Mouse (Mus musculus) thymus, postnatal 0 days (tissue): ENCODE data around the gene Osbpl8. TPM values are rescaled to one million over a fixed set of nuclear protein-coding genes. Genes with fewer than 3 reads are reported as not detected.

Experiments used
- DNase-seq: peaks from one replicate; pipeline ENCODE4 v3.0.0-alpha.2; 2015; ENCODE audit warnings: low spot score
- polyA plus RNA-seq: library from polyadenylated mRNA; unstranded; fragments of >200 nt; fragmentation: Nextera tagmentation; extraction: Ambion mirVana; gene quantifications from 2 replicates; pipeline ENCODE4 v1.2.1, GENCODE M21; 2015

Gene Osbpl8
- polyA plus RNA-seq, 1 experiment from 2014 or later = 35.3 TPM

GRCm38 (mm10) chr10:111233476-111234130 lies 69.1 kb downstream of the Osbpl8 start:
- DNase-seq = no peak

GRCm38 (mm10) chr10:111234450-111235288 lies 70.1 kb downstream of the Osbpl8 start:
- no peak for DNase-seq

- no peak for DNase-seq
Observed at GRCm38 (mm10) chr10:111235289-111235570, 70.7 kb downstream of the Osbpl8 start.

GRCm38 (mm10) chr10:111237434-111237833 lies 72.9 kb downstream of the Osbpl8 start:
- DNase-seq = no peak

- no peak for DNase-seq
Observed at GRCm38 (mm10) chr10:111242677-111243076, 78.1 kb downstream of the Osbpl8 start.

- no peak for DNase-seq
Observed at GRCm38 (mm10) chr10:111247609-111248008, 83.1 kb downstream of the Osbpl8 start.

DNA sequence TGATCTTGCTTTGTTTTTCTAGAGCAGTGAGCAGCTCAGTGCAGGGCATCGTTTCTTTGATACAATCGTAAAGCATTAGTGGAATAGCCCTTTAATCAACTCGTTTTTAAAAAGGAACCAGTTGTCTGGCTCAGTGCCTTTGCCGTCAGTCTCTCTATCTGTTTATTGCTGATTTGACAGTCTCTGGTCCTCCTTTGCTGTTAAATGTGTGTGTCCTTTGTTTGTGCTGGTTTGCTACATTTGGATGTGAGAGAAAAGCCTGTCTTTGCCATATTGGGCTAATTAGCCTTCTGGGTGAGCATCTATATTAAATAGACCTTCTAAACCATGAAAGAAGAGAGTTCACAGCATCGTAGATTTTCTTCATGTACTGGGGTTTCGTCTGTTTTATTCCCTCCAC lies 83.6 kb downstream of the Osbpl8 start:
- no peak for DNase-seq

DNA sequence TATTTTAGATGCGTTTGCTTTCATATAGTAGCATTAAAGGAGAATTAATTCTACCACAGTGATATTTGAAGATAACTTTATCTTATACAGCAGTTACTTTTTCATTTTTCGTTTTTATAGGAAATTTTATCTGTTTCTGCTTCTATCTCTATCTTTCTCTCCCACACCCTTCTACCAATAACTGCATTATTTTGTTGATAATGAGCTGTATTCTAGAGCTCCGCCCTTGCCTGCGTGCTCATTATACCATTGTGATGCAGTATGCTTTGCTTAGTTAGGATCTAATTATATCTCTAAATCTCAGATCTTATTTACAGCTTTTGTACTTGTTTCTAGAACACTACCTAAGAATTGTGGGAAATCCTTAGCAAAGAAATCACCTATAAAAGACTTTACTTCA lies 85.6 kb downstream of the Osbpl8 start:
- no peak for DNase-seq

- DNase-seq = no peak
Observed at GRCm38 (mm10) chr10:111251666-111252065, 87.1 kb downstream of the Osbpl8 start.

- no peak for DNase-seq
Observed at GRCm38 (mm10) chr10:111255228-111255627, 90.7 kb downstream of the Osbpl8 start.

DNA sequence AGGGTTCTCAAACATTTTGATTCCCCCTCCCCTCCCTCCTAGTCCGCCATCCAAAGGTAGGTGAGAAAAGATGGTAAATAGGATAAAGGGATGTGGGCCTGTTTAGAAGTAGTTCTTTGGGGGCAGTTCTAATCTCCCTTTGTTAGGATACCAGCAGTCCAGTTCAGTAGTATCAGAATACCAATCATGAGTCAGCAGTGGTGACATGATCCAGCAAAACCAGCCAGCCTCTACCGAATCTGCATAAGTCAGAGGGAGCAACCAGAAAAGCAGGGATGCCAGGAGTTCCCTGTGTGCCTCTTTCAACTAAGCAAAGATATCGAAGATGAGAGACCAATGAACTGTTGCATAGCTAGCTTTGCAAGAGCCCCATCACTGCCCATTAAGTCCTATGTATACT lies 91.6 kb downstream of the Osbpl8 start:
- no peak for DNase-seq

- no peak for DNase-seq
Observed at GRCm38 (mm10) chr10:111257358-111257757, 92.8 kb downstream of the Osbpl8 start.

- DNase-seq = no peak
Observed at GRCm38 (mm10) chr10:111258256-111258655, 93.7 kb downstream of the Osbpl8 start.

DNA sequence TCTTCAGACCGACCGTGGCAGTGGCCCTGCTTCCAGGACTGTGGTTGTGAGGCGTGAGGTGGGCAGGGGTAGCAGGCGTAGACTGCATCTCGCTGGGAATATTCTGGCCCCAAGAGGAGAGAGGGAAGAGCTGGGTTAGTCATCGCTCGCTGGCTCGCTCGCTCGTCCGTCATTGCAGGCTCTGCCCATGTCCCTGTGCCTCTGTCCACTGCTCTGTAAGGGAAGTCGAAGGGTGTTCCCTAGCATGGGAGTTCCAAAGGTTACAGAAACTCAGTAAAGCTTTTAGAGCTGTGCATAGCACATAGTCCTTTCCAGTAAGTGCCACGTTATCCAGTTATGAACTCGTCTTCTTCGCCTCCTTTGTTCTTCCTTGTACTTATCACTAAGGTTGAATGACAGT lies 107.1 kb downstream of the Osbpl8 start:
- DNase-seq = no peak

- no peak for DNase-seq
Observed at GRCm38 (mm10) chr10:111272905-111273304, 108.4 kb downstream of the Osbpl8 start.

DNA sequence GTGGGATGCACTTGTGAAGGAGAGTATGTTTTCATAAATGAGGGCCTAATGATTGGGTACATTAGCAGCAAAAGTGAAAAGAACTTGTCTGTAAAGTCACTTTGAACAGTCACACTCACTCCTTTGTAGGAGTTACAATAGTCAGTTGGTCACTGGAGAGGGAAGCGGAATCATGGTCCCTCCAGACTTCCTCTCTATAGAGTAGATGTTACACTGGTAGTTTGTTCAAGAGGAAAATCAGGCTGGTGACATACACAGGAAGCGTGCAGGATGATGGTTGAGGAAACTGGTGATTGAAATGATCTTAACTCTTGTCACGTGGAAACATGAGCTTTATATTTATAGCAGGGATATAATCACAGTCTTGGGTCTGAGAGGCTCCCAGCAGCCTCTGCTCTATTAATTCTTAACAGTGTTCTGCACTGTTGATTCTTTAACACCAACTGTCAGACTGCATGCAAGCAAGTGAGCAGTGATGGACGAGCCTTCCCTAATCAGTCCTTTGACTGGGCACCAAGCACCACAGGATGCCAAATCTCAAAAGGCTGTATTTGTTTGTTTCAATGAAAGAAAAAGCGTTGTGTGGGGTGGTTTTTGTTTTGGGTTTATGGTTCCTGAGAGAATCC lies 109.0 kb downstream of the Osbpl8 start:
- DNase-seq = no peak

DNA sequence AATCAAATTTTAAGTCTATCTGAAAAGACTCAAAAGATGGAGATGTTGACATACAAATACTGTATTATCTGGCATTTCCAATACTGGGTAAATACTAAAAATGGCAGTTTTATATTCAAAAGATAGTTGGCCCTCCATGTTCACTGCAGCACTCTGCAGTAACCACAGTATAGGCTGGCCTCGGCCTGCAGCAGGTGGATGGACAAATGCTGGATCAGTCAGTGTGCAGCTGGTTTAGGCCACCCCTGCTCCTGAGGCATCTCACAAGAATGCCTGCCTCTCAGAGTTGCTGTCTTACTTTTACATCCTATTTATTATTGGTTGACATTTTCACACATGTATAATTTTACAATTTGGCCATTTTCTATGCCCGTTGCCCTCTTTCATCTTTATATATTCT lies 111.3 kb downstream of the Osbpl8 start:
- no peak for DNase-seq

DNA sequence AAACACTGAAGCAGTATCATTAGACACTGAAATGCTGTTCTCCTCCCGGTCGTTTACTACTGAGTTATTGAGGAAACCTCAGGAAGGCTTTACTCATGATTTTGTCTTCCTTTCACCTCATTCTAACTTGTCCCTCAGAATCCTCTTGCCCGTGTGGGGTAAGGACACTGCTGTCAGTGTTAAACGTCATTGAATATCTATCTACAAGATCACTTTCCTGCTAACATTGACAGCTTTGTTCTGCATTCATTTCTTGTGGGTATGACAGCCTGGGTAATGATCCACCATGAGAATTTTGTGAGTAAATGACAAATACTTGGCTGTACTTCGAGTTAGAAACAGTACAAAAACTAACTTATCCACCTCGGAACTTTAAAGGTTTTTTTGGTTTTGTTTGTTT lies 133.1 kb downstream of the Osbpl8 start:
- peak; percentile 3 for DNase-seq

DNA sequence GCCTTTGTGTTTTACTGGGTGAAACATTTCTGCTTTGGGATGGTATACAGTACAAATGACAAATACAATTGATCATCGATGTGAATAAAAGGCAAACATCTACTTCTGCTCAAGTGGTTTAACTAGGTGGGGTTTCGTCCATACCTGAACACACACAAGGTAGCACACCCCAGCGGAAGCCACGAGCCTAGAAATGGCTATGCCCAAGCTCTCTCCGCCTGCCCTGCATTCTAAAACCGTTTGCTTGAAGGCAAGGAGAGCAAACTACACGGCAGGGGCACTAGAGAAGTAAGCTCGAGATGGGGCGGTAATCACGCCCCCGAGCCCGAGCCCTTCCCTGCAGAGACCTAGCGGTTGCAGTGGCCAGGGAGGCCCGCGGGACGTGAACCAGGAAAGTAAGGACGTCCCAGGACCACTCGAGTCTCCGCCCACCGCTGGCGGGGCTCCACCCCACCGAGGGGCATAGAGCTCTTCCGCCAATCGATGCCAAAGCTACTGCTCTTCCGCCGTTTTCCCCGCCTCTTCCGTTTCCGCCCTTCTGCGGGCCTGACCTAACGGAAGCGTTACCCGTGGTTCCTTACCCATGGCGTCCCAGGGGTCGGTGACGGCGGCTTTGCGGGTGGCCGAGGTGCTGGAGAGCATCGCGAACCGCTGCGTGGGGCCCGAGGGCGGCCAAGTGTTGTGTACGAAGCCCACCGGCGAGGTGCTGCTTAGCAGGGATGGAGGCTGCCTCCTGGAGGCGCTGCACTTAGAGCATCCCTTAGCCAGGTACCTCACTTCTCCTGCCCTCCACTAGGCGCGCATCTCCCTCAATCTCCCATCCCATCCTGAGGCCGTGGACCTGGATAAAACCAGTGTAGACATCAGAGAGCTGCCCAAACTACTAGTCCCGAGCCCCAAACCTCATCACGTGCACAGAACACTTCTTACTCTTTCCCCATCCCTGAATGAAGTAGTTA lies 133.9 kb downstream of the Osbpl8 start, which contains the start of gene Bbs10:
Gene Bbs10 (plus strand): TSS at position 540 of the 959 bp plus-strand sequence.
- peak; percentile 95 for DNase-seq

GRCm38 (mm10) chr10:111299591-111299990 lies 135.0 kb downstream of the Osbpl8 start:
- no peak for DNase-seq

DNA sequence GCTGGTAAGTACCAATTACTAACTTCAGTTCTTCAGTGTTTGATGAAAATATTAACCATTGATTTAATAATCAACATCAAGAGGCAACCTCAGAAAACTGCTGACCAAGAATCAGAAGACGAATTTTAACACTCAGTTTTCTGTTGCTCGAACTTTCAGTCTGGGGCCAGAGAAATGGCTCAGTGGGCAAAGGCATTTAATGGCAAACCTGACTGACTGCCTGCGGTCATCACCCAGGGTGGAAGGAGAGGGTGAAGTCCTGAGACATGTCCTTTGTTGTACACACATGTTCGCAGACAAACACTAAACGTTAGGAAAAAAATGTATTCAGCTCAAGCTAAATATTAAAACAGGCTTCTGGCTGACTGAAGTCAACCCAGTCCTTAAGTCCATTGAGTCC lies 136.5 kb downstream of the Osbpl8 start:
- no peak for DNase-seq
